Mouse (Mus musculus) adrenal gland, postnatal 14 days (tissue): ENCODE results near the gene Zfp607a. TPM values are rescaled to one million over a fixed set of nuclear protein-coding genes. Genes with fewer than 3 reads are reported as not detected.

Experiments
- total RNA-seq: library from RNA; stranded (reverse); gene quantifications from 2 replicates; pipeline ENCODE4 v1.2.3, GENCODE M21; 2021

Zfp607a gene
- total RNA-seq, 1 experiment from 2014 or later = 4.3 TPM

Other genes starting within 250 kb of the Zfp607a start
- 0.26 and 0.83 TPM in 2 replicates for gene Ttc9b, start 203.6 kb upstream of the Zfp607a start, total RNA-seq
- gene Map3k10, start 182.9 kb upstream of the Zfp607a start, total RNA-seq = 25.3 and 29.6 TPM in 2 replicates
- gene Zfp607b, start 168.2 kb upstream of the Zfp607a start, total RNA-seq = 1.6 and 2.6 TPM in 2 replicates
- 12.5 and 16.0 TPM in 2 replicates for gene Zfp60, start 126.1 kb upstream of the Zfp607a start, total RNA-seq
- gene Zfp626, start 50.3 kb upstream of the Zfp607a start, total RNA-seq = 7.0 and 7.7 TPM in 2 replicates
- gene Zfp59, start 18.9 kb upstream of the Zfp607a start, total RNA-seq = 3.0 and 3.5 TPM in 2 replicates
- gene Zfp974, start 71.9 kb downstream of the Zfp607a start, total RNA-seq = 12.3 and 14.7 TPM in 2 replicates
- 9.9 and 12.0 TPM in 2 replicates for gene Zfp780b, start 121.6 kb downstream of the Zfp607a start, total RNA-seq
- gene Zfp850, start 156.6 kb downstream of the Zfp607a start, total RNA-seq = 2.7 and 3.4 TPM in 2 replicates
- gene Psmc4, start 192.6 kb downstream of the Zfp607a start, total RNA-seq = 158 and 171 TPM in 2 replicates
- gene Fcgbp, start 213.7 kb downstream of the Zfp607a start, total RNA-seq = not detected in 2 replicates